Mouse (Mus musculus) lung, postnatal 0 days (tissue): ENCODE measurements around the gene Pabpn1l.

Experiments
- CTCF ChIP-seq: IDR thresholded peaks from 2 replicates; pipeline ENCODE4 v1.5.1; 2016; ENCODE audit warnings: antibody characterized with exemption, mild to moderate bottlenecking
- EP300 ChIP-seq: IDR thresholded peaks from 2 replicates; pipeline ENCODE4 v1.6.1; 2016; ENCODE audit warnings: antibody characterized with exemption, mild to moderate bottlenecking, control low read depth

DNA sequence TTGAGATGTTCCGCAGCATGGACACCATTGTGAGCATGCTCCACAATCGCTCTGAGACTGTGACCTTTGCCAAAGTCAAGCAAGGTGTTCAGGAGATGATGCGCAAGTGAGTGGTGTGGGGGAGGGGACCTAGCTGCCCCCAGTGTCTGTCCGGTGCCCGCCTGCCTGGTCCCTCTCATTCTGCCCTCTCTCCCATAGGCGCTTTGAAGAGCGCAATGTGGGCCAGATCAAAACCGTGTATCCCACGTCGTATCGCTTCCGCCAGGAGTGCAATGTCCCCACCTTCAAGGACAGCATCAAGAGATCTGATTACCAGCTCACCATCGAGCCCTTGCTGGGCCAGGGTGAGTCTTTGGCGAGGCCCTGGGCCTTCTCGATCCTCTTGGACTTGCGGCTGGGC lies 52.5 kb downstream of the Pabpn1l start:
- TF ChIP-seq EP300 (no peak), CTCF (no peak)
